In the genomic region with DNA sequence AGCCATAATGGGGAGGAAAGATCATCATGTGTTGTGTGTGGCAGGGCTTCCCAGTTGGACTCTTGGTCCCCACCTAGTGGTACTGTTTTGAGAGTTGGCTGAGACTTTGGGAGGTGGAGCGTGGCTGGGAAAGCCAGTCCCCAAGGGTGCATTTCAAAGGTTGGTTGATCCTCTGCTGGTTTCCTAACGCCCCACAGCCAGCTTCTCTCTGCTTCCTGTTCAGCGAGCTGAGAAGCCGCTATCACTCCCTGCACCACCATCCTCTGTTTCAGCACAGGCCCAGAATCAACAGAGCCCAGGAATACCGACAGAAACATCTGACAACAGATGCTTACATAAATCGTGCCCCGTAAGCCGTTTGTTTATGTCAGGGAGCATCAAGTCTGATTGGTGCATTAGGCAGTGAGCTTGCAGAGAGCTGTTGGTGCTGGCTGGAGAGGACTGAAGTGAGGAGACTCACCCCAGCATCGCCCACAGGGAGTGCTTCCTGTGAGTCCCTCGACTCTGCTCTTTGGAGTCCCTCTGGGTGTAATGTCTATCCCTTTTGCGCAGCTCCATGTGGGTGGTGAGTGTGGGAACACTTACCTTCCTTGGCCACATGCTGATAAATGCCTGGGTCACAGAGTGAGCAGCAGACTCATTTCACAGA, we compare ENCODE assay signal across 7 mouse cellular contexts.
DNase-seq lines count a peak whose midpoint lies in the region; TF ChIP-seq lines count a peak whose summit lies in the region.

No protein-coding gene starts in this region.

- H3K9ac ChIP-seq in ES-Bruce4 (ENCODE audit: low read depth, poor library complexity, severe bottlenecking) = 0 out of 2 replicates have a peak overlapping the region, but pooled peaks have one; percentile 5

- no peaks in the 10 kb centered on the region for H3K9me3 ChIP-seq in ES-Bruce4 (replicated peaks; ENCODE audit: control insufficient read depth, insufficient read depth, low read length, poor library complexity, severe bottlenecking)
- no peaks in the 10 kb centered on the region for H3K9me3 ChIP-seq in embryonic facial prominence, embryonic 10.5 days

- TF ChIP-seq CTCF in ES-Bruce4 (IDR thresholded peaks at IDR 0.05; ENCODE audit: low read depth, low read length) = peak; percentile 64
- no peak; the same call in 1 of the 2 replicates for TF ChIP-seq CTCF in small intestine, adult 2 months (IDR thresholded peaks at IDR 0.05; ENCODE audit: extremely low read depth, insufficient read length, insufficient replicate concordance, low read depth, low read length)

- no peaks in the 10 kb centered on the region for H3K27me3 ChIP-seq in ES-Bruce4 (ENCODE audit: control insufficient read depth, insufficient read depth, low read length, poor library complexity, severe bottlenecking)
- H3K27me3 ChIP-seq in embryonic facial prominence, embryonic 10.5 days (replicated peaks; ENCODE audit: low read depth, poor library complexity, severe bottlenecking) = no peaks in the 10 kb centered on the region
- H3K27me3 ChIP-seq in small intestine, adult 2 months (ENCODE audit: control insufficient read depth, insufficient read depth, low read length) = no peaks in the 10 kb centered on the region; the same call in 1 of the 2 replicates

- peak; percentile 91 for DNase-seq in ZHBTc4 (ENCODE audit: low read depth, low spot score)
- DNase-seq in embryonic facial prominence, embryonic 10.5 days (ENCODE audit: low spot score) = peak; percentile 50
- peak; percentile 69 for DNase-seq in heart, postnatal 4 days
- DNase-seq in layer of hippocampus, adult 9-11 months = peak; percentile 54
- DNase-seq in lung, postnatal 14 days = peak; percentile 30

- TF ChIP-seq EP300 in ES-Bruce4 (IDR thresholded peaks at IDR 0.05; ENCODE audit: insufficient read depth, low read depth, low read length) = no peak

- no peaks in the 10 kb centered on the region for H3K4me1 ChIP-seq in ES-Bruce4 (ENCODE audit: control insufficient read depth, insufficient read depth, low read length)
- H3K4me1 ChIP-seq in embryonic facial prominence, embryonic 10.5 days = peaks cover 11% of the 10 kb centered on the region
- no peaks in the 10 kb centered on the region for H3K4me1 ChIP-seq in small intestine, adult 2 months (ENCODE audit: control insufficient read depth, insufficient read depth, insufficient read length, low read length)

- peak overlapping the region; percentile 58 for H3K4me3 ChIP-seq in ES-Bruce4 (ENCODE audit: low read depth, low read length)
- H3K4me3 ChIP-seq in embryonic facial prominence, embryonic 10.5 days = peak overlapping the region; percentile 45
- H3K4me3 ChIP-seq in small intestine, adult 2 months (ENCODE audit: low read depth, low read length) = peak overlapping the region; percentile 7; the same call in 1 of the 2 replicates

- no peak for TF ChIP-seq POLR2A in ES-Bruce4 (IDR thresholded peaks at IDR 0.05; ENCODE audit: insufficient read depth, low read length)
- TF ChIP-seq POLR2A in small intestine, adult 2 months (IDR thresholded peaks at IDR 0.05; ENCODE audit: low read depth, low read length) = no peak

- no peaks in the 10 kb centered on the region for H3K36me3 ChIP-seq in ES-Bruce4 (ENCODE audit: control insufficient read depth, insufficient read depth, low read length, poor library complexity, severe bottlenecking)
- no peaks in the 10 kb centered on the region for H3K36me3 ChIP-seq in embryonic facial prominence, embryonic 10.5 days (replicated peaks)
- no peaks in the 10 kb centered on the region for H3K36me3 ChIP-seq in small intestine, adult 2 months (ENCODE audit: control insufficient read depth, insufficient read depth, low read length)

- H3K27ac ChIP-seq in ES-Bruce4 (ENCODE audit: insufficient read depth, low read length) = no peak overlapping the region
- no peak overlapping the region for H3K27ac ChIP-seq in embryonic facial prominence, embryonic 10.5 days (replicated peaks)
- H3K27ac ChIP-seq in small intestine, adult 2 months (ENCODE audit: insufficient read depth, low read depth, low read length) = no peak overlapping the region

- 2% methylated on average over 11 of the region's 11 CpGs for WGBS in embryonic facial prominence, embryonic 10.5 days
- WGBS in small intestine, adult 2 months = 7% methylated on average over 11 of the region's 11 CpGs

Comparison
In these comparisons a context has a peak if more than half of its experiments do, and no peak if none do; other contexts are left out.
1. H3K4me3 ChIP-seq: peak in every context shown above with its lines; median percentile 58 in ES-Bruce4; 45 in embryonic facial prominence, embryonic 10.5 days; 7 in small intestine, adult 2 months.
2. DNase-seq: peak in every context shown above with its lines; median percentile 91 in ZHBTc4; 69 in heart, postnatal 4 days; 54 in layer of hippocampus, adult 9-11 months; 50 in embryonic facial prominence, embryonic 10.5 days; 30 in lung, postnatal 14 days.